Mouse (Mus musculus): Measurements from ENCODE around the gene Ctcfl.

The Ctcfl gene

DNA sequence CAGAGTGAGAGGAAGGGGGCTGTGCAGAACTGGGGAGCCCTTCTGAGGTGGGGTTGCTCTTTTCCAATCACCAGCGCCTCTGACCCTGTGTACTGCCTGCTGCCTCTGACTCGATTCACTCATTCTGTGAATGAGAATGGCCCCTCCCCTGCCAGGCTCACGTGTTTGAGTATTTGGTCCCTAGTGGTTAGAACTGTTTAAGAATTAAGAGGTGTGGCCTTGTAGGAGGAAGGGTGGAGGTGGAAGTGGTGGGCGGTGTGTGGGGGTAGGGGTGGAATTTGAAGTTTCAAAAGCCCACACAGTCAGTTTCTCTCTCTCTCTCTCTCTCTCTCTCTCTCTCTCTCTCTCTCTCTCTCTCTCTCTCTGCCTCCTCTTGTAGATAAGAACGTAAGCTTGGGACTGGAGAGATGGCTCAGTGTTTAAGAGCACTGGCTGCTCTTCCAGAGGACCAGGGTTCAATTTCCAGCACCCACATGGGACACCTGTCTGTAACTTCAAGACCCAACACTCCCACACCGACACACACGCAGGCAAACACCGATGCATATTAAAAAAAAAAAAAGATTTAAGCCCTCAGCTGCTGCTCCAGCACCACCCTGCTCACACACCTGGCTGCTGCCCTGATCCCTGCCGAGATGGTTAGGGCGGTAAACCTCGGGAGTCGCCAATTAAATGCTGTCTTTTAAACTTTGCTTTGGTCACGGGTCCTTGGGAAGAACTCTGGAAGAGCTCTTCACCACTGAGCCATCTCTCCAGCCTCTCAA is 35.4 kb downstream of the Ctcfl start:
- in situ Hi-C loops (cut with MboI, MseI), result loop anchor here (5.0 kb wide), 2 partner anchors 82 to 242 kb away; partner anchors contain the start of gene Rae1

DNA sequence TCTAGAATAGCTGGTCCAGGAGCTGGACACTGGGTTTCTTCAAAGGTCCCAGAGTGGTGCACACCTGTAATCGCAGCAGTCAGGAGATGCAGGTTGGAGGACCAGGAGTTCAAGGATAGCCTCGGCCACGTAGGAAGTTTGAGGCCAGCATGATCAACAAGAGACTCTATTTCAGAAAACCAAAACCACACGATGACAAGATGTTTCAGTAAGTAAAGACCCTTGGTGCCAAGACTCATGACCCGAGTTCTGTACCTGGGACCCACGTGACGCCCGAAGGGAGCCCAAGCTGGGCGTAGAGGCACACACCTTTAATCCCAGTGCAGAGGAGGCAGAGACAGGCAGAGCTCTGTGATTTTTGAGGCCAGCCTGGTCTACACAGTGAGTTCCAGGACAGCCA is 36.2 kb downstream of the Ctcfl start:
- in situ Hi-C loops (cut with MboI, MseI), result loop anchor here (5.0 kb wide), 2 partner anchors 81 to 241 kb away; partner anchors contain the start of gene Rae1

- in situ Hi-C loops (cut with MboI, MseI), result loop anchor here (5.0 kb wide), 2 partner anchors 80 to 240 kb away; partner anchors contain the start of gene Rae1
These were observed 36.6 kb downstream of the Ctcfl start for GRCm38 (mm10) chr2:173082706-173083105.

DNA sequence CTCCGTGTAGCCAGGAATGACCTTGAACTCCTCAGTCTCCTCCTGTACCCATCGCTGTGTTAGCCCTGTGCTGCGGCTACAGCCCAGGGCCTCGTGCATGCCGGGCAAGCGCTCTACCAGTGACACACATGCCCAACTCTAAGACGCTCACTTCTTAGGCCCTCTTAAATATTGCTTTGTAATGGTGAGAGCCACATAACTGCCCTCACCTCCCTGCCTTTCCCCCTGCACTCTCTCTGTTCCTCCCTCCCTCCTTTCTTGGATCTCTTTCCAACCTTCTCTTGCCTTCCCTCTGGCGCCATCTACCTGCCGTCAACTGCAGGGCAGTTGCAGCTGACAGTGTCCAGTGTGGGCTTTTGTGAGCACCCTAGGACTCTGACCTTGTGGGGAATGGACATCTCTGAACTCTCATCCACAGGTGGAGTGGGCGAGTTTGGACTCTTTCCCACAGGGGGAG is 38.5 kb downstream of the Ctcfl start:
- in situ Hi-C loops (cut with MboI, MseI), result loop anchor here (5.0 kb wide), 2 partner anchors 79 to 239 kb away; partner anchors contain the start of gene Rae1

GRCm38 (mm10) chr2:173079766-173080549 is 39.4 kb downstream of the Ctcfl start:
- in situ Hi-C loops (cut with MboI, MseI), result loop anchor here (5.0 kb wide), 2 partner anchors 78 to 238 kb away; partner anchors contain the start of gene Rae1

- in situ Hi-C loops (cut with MboI, MseI), result no loop called here
These were observed 42.4 kb downstream of the Ctcfl start for GRCm38 (mm10) chr2:173076921-173077320.

DNA sequence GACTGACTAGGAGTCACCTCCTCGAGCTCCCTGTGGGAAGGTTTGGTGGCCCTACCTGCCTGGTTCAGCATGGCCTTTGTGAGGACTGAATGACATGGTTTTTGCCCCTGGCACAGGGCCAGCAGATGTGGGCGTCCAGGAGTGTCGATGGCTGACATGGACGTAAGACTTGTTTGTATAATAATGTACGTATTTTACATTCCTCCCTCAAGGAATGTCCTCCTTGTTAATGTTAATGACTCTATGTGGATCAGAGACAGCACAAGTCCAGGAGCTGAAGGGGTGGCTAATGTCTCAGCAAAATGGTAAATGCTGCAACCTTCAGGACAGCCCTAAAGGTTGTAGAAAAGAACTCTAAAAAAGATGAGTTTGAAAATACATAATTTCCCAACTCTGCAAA is 45.7 kb downstream of the Ctcfl start:
- in situ Hi-C loops (cut with MboI, MseI), result no loop called here

- in situ Hi-C loops (cut with MboI, MseI), result no loop called here
These were observed 46.4 kb downstream of the Ctcfl start for GRCm38 (mm10) chr2:173072948-173073347.

DNA sequence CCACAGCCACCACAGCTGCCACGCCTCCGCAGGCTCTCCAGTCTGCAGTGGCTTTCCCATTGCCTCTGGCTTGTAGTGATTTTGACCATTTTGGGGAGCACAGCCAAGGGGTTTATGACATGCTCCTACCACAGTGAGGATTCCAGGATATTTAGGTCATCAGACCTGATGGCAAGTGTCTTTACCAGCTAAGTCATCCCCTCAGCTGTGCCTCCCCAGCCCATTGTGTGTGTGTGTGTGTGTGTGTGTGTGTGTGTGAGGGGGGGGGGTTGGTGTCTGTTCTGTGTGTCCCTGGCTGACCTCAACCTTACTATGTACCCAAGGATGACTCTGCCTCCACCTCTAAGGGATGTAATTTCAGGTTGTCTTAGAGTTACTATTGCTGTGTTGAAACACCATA is 54.5 kb downstream of the Ctcfl start:
- in situ Hi-C loops (cut with MboI, MseI), result no loop called here

GRCm38 (mm10) chr2:173063219-173063618 is 56.1 kb downstream of the Ctcfl start:
- in situ Hi-C loops (cut with MboI, MseI), result no loop called here

GRCm38 (mm10) chr2:173061443-173062351 is 57.6 kb downstream of the Ctcfl start:
- in situ Hi-C loops (cut with MboI, MseI), result no loop called here

GRCm38 (mm10) chr2:173060450-173060849 is 58.9 kb downstream of the Ctcfl start:
- in situ Hi-C loops (cut with MboI, MseI), result no loop called here

- in situ Hi-C loops (cut with MboI, MseI), result no loop called here
These were observed 61.1 kb downstream of the Ctcfl start for GRCm38 (mm10) chr2:173058263-173058662.

GRCm38 (mm10) chr2:173057623-173058022 is 61.7 kb downstream of the Ctcfl start:
- in situ Hi-C loops (cut with MboI, MseI), result no loop called here

DNA sequence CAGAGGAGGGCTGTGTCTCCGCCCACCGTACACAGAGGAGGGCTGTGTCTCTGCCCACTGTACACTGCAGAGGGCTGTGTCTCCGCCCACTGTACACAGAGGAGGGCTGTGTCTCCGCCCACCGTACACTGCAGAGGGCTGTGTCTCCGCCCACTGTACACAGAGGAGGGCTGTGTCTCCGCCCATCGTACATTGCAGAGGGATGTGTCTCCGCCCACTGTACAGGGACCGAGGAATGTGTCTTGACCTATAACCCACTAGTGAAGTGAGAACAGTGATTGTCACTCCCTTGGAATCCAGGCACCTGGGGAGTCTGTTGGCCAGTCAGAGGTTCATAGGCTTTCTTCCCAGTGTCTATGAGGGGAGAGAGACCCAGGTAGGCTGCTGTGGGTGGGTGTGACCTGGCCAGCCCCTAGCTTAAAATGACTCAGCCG is 62.4 kb downstream of the Ctcfl start:
- in situ Hi-C loops (cut with MboI, MseI), result no loop called here

DNA sequence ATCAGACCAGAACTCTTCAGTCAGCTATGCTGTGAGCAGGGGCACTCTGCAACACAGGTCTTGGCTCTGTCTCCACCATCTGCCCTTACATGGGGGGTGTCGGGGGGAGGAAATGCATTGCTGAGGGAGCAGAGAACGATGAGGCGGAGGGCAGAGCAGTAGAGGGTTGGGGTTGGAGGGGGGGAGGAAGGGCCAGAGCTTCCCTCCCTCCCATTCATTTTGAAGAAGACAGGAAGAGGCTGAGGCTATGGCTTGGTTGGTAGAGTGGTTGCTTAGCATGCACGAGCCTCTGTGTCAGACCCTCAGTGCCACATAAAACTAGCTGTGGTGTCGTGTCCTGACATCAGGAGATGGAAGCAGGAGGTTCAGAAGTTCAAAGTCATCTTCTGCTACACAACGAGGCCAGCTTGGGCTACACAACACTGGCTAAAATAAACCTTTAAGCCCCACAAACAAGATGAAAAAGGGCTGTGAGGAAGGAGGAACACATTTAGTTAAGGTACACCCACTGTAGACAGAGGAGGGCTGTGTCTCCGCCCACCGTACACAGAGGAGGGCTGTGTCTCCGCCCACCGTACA is 62.9 kb downstream of the Ctcfl start:
- in situ Hi-C loops (cut with MboI, MseI), result no loop called here

- in situ Hi-C loops (cut with MboI, MseI), result no loop called here
These were observed 65.5 kb downstream of the Ctcfl start for GRCm38 (mm10) chr2:173053846-173054245.

DNA sequence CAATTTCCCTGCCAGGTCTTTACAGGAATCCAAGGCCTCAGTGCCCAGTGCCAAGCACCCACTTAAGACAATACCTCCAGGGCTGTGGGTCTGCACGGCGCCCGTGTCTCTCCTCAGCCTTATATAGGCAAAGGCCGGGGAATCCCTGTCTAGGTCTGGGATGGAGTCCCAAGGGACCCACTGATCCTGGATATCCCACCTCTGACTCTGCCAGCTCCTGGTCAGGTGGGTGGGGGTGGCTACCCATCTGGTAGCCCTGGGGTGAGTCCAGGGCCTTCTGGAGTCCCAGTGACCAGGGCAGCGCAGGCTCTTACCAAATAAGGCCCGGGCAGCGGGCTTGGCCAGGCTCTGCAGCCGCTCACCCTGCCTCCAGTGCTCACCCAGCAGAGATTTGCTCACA is 66.4 kb downstream of the Ctcfl start:
- in situ Hi-C loops (cut with MboI, MseI), result no loop called here

- in situ Hi-C loops (cut with MboI, MseI), result no loop called here
These were observed 68.5 kb downstream of the Ctcfl start for GRCm38 (mm10) chr2:173050604-173051382.

- in situ Hi-C loops (cut with MboI, MseI), result no loop called here
These were observed 69.5 kb downstream of the Ctcfl start for GRCm38 (mm10) chr2:173049817-173050216.
